Mouse (Mus musculus) embryonic fibroblast, embryonic 13.5 days (primary cell): ENCODE data around the gene Tepsin. TPM values are rescaled to one million over a fixed set of nuclear protein-coding genes. Genes with fewer than 3 reads are reported as not detected.
A peak's percentile ranks its signal among the peaks of the same experiment; 100 is the strongest.

Source experiments
- H3K27ac ChIP-seq: 2 replicates; pipeline ENCODE4 v1.5.1; 2012; ENCODE audit warnings: low read length, control low read depth, inconsistent platforms; ENCODE audit not compliant: insufficient read depth
- H3K4me1 ChIP-seq: 2 replicates; pipeline ENCODE4 v1.6.1; 2011; ENCODE audit warnings: low read length; ENCODE audit not compliant: control insufficient read depth, insufficient read depth
- H3K4me3 ChIP-seq: 2 replicates; pipeline ENCODE4 v1.5.1; 2011; ENCODE audit warnings: mild to moderate bottlenecking, control low read depth, low read length; ENCODE audit not compliant: insufficient read depth
- CTCF ChIP-seq: IDR thresholded peaks from 2 replicates; pipeline ENCODE4 v1.5.1; 2011; ENCODE audit warnings: mild to moderate bottlenecking, control low read depth, low read length, moderate library complexity, borderline replicate concordance; ENCODE audit not compliant: insufficient read depth
- POLR2A ChIP-seq: IDR thresholded peaks from 2 replicates; pipeline ENCODE4 v1.6.1; 2011; ENCODE audit warnings: low read depth, mild to moderate bottlenecking, control low read depth, low read length, moderate library complexity
- polyA plus RNA-seq: library from polyadenylated mRNA; stranded (reverse); fragments of >200 nt; gene quantifications from 2 replicates; pipeline ENCODE4 v1.2.4, GENCODE M21; 2011; ENCODE audit warnings: low read depth; ENCODE audit not compliant: missing spikeins, insufficient read length

Gene Tepsin
- polyA plus RNA-seq, 1 experiment = 12.2 TPM

- peak within 1 kb of the TSS; percentile 68 for H3K4me3 ChIP-seq
- TF ChIP-seq CTCF = no peak
- TF ChIP-seq POLR2A = peak; percentile 68
These were observed 11.8 kb downstream of the Tepsin start, which contains the start of gene Cep131 for GRCm38 (mm10) chr11:120086702-120087152. TSS of gene Cep131 (minus strand) at chr11:120086827.

GRCm38 (mm10) chr11:120085891-120086627 is 12.5 kb downstream of the Tepsin start:
- Histone ChIP-seq H3K4me3 (peak overlapping the region; percentile 68), H3K27ac (no peak overlapping the region), H3K4me1 (no peaks in the 10 kb centered on the region)
- TF ChIP-seq CTCF (no peak), POLR2A (no peak)

More at GRCm38 (mm10) chr11:120086702-120087152, 11.8 kb downstream of the Tepsin start, which contains the start of gene Cep131:
- peak within 1 kb of the TSS; percentile 61; the same call in 1 of the 2 replicates for H3K27ac ChIP-seq
- no peaks in the 10 kb centered on the region for H3K4me1 ChIP-seq

- H3K27ac ChIP-seq = no peak overlapping the region
- TF ChIP-seq CTCF = no peak
- no peak for TF ChIP-seq POLR2A
- H3K4me1 ChIP-seq = no peaks in the 10 kb centered on the region
- H3K4me3 ChIP-seq = no peak overlapping the region
These were observed 18.2 kb downstream of the Tepsin start for GRCm38 (mm10) chr11:120080282-120080681.

GRCm38 (mm10) chr11:120076191-120076590 is 22.3 kb downstream of the Tepsin start:
- Histone ChIP-seq H3K4me1 (no peaks in the 10 kb centered on the region), H3K4me3 (no peak overlapping the region), H3K27ac (no peak overlapping the region)
- TF ChIP-seq POLR2A (no peak), CTCF (no peak)

GRCm38 (mm10) chr11:120072986-120073647 is 25.4 kb downstream of the Tepsin start:
- H3K4me3 ChIP-seq = no peak overlapping the region
- no peak overlapping the region for H3K27ac ChIP-seq
- TF ChIP-seq CTCF (no peak), POLR2A (no peak)
- no peaks in the 10 kb centered on the region for H3K4me1 ChIP-seq

GRCm38 (mm10) chr11:120071731-120072320 is 26.7 kb downstream of the Tepsin start:
- H3K4me3 ChIP-seq = no peak overlapping the region
- H3K4me1 ChIP-seq = no peaks in the 10 kb centered on the region
- no peak overlapping the region for H3K27ac ChIP-seq
- TF ChIP-seq CTCF (no peak), POLR2A (no peak)

- no peak overlapping the region for H3K27ac ChIP-seq
- H3K4me1 ChIP-seq = no peaks in the 10 kb centered on the region
- no peak overlapping the region for H3K4me3 ChIP-seq
- TF ChIP-seq CTCF (no peak), POLR2A (no peak)
These were observed 27.5 kb downstream of the Tepsin start for GRCm38 (mm10) chr11:120071065-120071464.

- TF ChIP-seq CTCF = no peak
- no peak for TF ChIP-seq POLR2A
- no peaks in the 10 kb centered on the region for H3K4me1 ChIP-seq
- no peak overlapping the region for H3K4me3 ChIP-seq
- H3K27ac ChIP-seq = no peak overlapping the region
These were observed 28.1 kb downstream of the Tepsin start for GRCm38 (mm10) chr11:120070286-120070930.

GRCm38 (mm10) chr11:120069261-120069660 is 29.3 kb downstream of the Tepsin start:
- Histone ChIP-seq H3K4me3 (no peak overlapping the region), H3K4me1 (no peaks in the 10 kb centered on the region), H3K27ac (no peak overlapping the region)
- TF ChIP-seq POLR2A (no peak), CTCF (no peak)
